Mouse (Mus musculus): Measurements from ENCODE around the gene Atxn2l. TPM values are rescaled to one million over a fixed set of nuclear protein-coding genes. Genes with fewer than 3 reads are reported as not detected.

Gene Atxn2l
- polyA plus RNA-seq, 1 experiment = 666 TPM

- Histone ChIP-seq H3K27me3 (ENCODE audit: control insufficient read depth, insufficient read depth, low read length) (no peaks in the 10 kb centered on the region), H3K4me1 (ENCODE audit: control insufficient read depth, insufficient read depth, low read length) (no peaks in the 10 kb centered on the region), H3K36me3 (ENCODE audit: control insufficient read depth, insufficient read depth, low read length) (no peaks in the 10 kb centered on the region), H3K4me3 (ENCODE audit: control insufficient read depth, low read depth, low read length) (no peak overlapping the region), H3K27ac (ENCODE audit: control insufficient read depth, insufficient read depth, low read depth, low read length) (no peak overlapping the region)
- no peak for TF ChIP-seq POLR2A (IDR thresholded peaks at IDR 0.05; ENCODE audit: control insufficient read depth, low read depth, low read length)
- no peak for TF ChIP-seq CTCF (IDR thresholded peaks at IDR 0.05; ENCODE audit: control insufficient read depth, insufficient read depth, insufficient replicate concordance, low read depth, low read length)
Measured at GRCm38 (mm10) chr7:126446217-126446616, 57.0 kb downstream of the Atxn2l start.

- no peaks in the 10 kb centered on the region for H3K4me1 ChIP-seq (ENCODE audit: control insufficient read depth, insufficient read depth, low read length)
- TF ChIP-seq POLR2A (IDR thresholded peaks at IDR 0.05; ENCODE audit: control insufficient read depth, low read depth, low read length) = no peak
- no peak for TF ChIP-seq CTCF (IDR thresholded peaks at IDR 0.05; ENCODE audit: control insufficient read depth, insufficient read depth, insufficient replicate concordance, low read depth, low read length)
- H3K27me3 ChIP-seq (ENCODE audit: control insufficient read depth, insufficient read depth, low read length) = no peaks in the 10 kb centered on the region
- no peak overlapping the region for H3K4me3 ChIP-seq (ENCODE audit: control insufficient read depth, low read depth, low read length)
- H3K27ac ChIP-seq (ENCODE audit: control insufficient read depth, insufficient read depth, low read depth, low read length) = no peak overlapping the region
- no peaks in the 10 kb centered on the region for H3K36me3 ChIP-seq (ENCODE audit: control insufficient read depth, insufficient read depth, low read length)
Measured at GRCm38 (mm10) chr7:126445104-126445815, 58.0 kb downstream of the Atxn2l start.

DNA sequence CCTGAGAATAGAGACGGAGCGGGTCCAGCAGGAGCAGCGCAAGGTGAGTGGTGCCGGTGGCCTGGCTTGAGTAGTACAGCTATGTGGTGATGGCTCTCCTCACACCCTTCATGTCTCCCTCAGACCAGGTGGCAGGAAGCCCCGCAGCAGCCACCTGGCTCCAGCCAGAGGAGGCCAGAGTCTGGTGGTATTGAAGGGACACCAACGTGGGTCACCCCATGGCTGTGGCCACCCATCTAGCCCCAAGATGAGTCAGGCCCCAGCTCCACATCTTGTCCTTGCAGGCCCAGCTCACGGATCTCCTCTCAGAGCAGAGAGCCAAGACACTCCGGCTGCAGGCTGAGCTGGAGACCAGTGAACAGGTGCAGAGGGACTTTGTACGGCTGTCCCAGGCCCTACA, 58.7 kb downstream of the Atxn2l start:
- H3K27me3 ChIP-seq (ENCODE audit: control insufficient read depth, insufficient read depth, low read length) = no peaks in the 10 kb centered on the region

GRCm38 (mm10) chr7:126443997-126444396, 59.2 kb downstream of the Atxn2l start:
- Histone ChIP-seq H3K4me3 (ENCODE audit: control insufficient read depth, low read depth, low read length) (no peak overlapping the region), H3K27me3 (ENCODE audit: control insufficient read depth, insufficient read depth, low read length) (no peaks in the 10 kb centered on the region), H3K27ac (ENCODE audit: control insufficient read depth, insufficient read depth, low read depth, low read length) (no peak overlapping the region), H3K36me3 (ENCODE audit: control insufficient read depth, insufficient read depth, low read length) (no peaks in the 10 kb centered on the region), H3K4me1 (ENCODE audit: control insufficient read depth, insufficient read depth, low read length) (no peaks in the 10 kb centered on the region)
- TF ChIP-seq CTCF (IDR thresholded peaks at IDR 0.05; ENCODE audit: control insufficient read depth, insufficient read depth, insufficient replicate concordance, low read depth, low read length) = no peak
- TF ChIP-seq POLR2A (IDR thresholded peaks at IDR 0.05; ENCODE audit: control insufficient read depth, low read depth, low read length) = no peak

More for the DNA sequence above, 58.7 kb downstream of the Atxn2l start:
- Histone ChIP-seq H3K4me1 (ENCODE audit: control insufficient read depth, insufficient read depth, low read length) (no peaks in the 10 kb centered on the region), H3K27ac (ENCODE audit: control insufficient read depth, insufficient read depth, low read depth, low read length) (no peak overlapping the region), H3K4me3 (ENCODE audit: control insufficient read depth, low read depth, low read length) (no peak overlapping the region), H3K36me3 (ENCODE audit: control insufficient read depth, insufficient read depth, low read length) (no peaks in the 10 kb centered on the region)
- no peak for TF ChIP-seq CTCF (IDR thresholded peaks at IDR 0.05; ENCODE audit: control insufficient read depth, insufficient read depth, insufficient replicate concordance, low read depth, low read length)
- TF ChIP-seq POLR2A (IDR thresholded peaks at IDR 0.05; ENCODE audit: control insufficient read depth, low read depth, low read length) = no peak

Other genes starting within 250 kb of the Atxn2l start
- gene Sbk1, start 230.8 kb downstream of the Atxn2l start, polyA plus RNA-seq (2012; rRNA removed) = 8.8 and 9.9 TPM in 2 replicates
- 0.53 and 0.57 TPM in 2 replicates for gene Lat, start 133.9 kb downstream of the Atxn2l start, polyA plus RNA-seq (2012; rRNA removed)
- 30.9 and 44.2 TPM in 2 replicates for gene Spns1, start 126.0 kb downstream of the Atxn2l start, polyA plus RNA-seq (2012; rRNA removed)
- 39.4 and 41.3 TPM in 2 replicates for gene Nfatc2ip, start 106.7 kb downstream of the Atxn2l start, polyA plus RNA-seq (2012; rRNA removed)
- 1.8 TPM in 2 replicates for gene Cd19, start 88.5 kb downstream of the Atxn2l start, polyA plus RNA-seq (2012; rRNA removed)
- gene Rabep2, start 74.7 kb downstream of the Atxn2l start, polyA plus RNA-seq (2012; rRNA removed) = 17.6 and 17.7 TPM in 2 replicates
- gene Atp2a1, start 40.3 kb downstream of the Atxn2l start, polyA plus RNA-seq (2012; rRNA removed) = 1.5 and 1.6 TPM in 2 replicates
- 39.2 and 41.1 TPM in 2 replicates for gene Sh2b1, start 28.0 kb downstream of the Atxn2l start, polyA plus RNA-seq (2012; rRNA removed)
- gene Tufm, start 16.1 kb downstream of the Atxn2l start, polyA plus RNA-seq (2012; rRNA removed) = 43.5 and 50.2 TPM in 2 replicates
- gene Eif3c, start 63.0 kb upstream of the Atxn2l start, polyA plus RNA-seq (2012; rRNA removed) = 144 and 157 TPM in 2 replicates
- 0.16 and 1.3 TPM in 2 replicates for gene Apobr, start 81.5 kb upstream of the Atxn2l start, polyA plus RNA-seq (2012; rRNA removed)
- gene Cln3, start 82.4 kb upstream of the Atxn2l start, polyA plus RNA-seq (2012; rRNA removed) = 34.9 and 42.7 TPM in 2 replicates
- not detected in 2 replicates for gene Il27, start 91.5 kb upstream of the Atxn2l start, polyA plus RNA-seq (2012; rRNA removed)
- 1.4 and 2.6 TPM in 2 replicates for gene Nupr1, start 127.4 kb upstream of the Atxn2l start, polyA plus RNA-seq (2012; rRNA removed)
- 405 and 485 TPM in 2 replicates for gene Sgf29, start 145.9 kb upstream of the Atxn2l start, polyA plus RNA-seq (2012; rRNA removed)
- gene Sult1a1, start 173.0 kb upstream of the Atxn2l start, polyA plus RNA-seq (2012; rRNA removed) = 5.8 and 7.1 TPM in 2 replicates
- gene Bola2, start 192.0 kb upstream of the Atxn2l start, polyA plus RNA-seq (2012; rRNA removed) = 35.7 and 38.7 TPM in 2 replicates
- gene Slx1b, start 192.3 kb upstream of the Atxn2l start, polyA plus RNA-seq (2012; rRNA removed) = 8.3 and 9.5 TPM in 2 replicates
- 2.5 and 2.6 TPM in 2 replicates for gene Coro1a, start 204.3 kb upstream of the Atxn2l start, polyA plus RNA-seq (2012; rRNA removed)

Measured in testis, adult 2 months (tissue).